Mouse (Mus musculus) E14TG2a.4 (cell line): ENCODE measurements around the gene Kif5c.

Experiments used
- CTCF ChIP-seq: conservative IDR thresholded peaks from 2 replicates; pipeline ENCODE4 v1.5.1; 2014; ENCODE audit warnings: low read length
- NANOG ChIP-seq: IDR thresholded peaks from 2 replicates; pipeline ENCODE4 v1.6.1; 2014; ENCODE audit warnings: borderline replicate concordance, low read length, mixed read lengths
- POU5F1 ChIP-seq: IDR thresholded peaks from 2 replicates; pipeline ENCODE4 v1.6.1; 2014; ENCODE audit warnings: low read length, borderline replicate concordance

DNA sequence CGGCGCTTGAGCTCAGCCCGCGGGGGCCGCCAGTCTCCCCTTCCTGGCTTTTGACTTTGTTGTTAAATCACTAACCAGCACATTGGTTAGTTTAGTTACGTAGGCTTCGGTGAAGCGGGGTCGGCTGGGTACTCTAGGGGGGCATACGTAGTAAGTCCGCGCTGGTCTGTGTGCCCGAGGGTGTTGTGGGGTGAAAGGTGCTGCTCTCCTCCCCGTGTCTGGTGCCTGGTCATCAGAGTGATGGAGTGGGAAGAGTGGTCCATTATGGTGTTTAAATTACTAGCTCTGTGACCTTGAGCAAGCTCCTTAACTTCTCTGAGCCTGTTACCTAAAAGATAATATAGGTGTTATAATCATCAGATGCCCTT is 168.9 kb downstream of the Kif5c start:
- TF ChIP-seq CTCF: no peak
- TF ChIP-seq NANOG: no peak
- TF ChIP-seq POU5F1: no peak
